Mouse (Mus musculus): ENCODE data around the gene Rcan1.

- TF ChIP-seq CTCF (conservative IDR thresholded peaks at IDR 0.05; ENCODE audit: insufficient read depth, insufficient read length, low read depth, low read length) (peak; percentile 61), POLR2A (IDR thresholded peaks at IDR 0.05; ENCODE audit: low read depth, low read length) (no peak)
Measured at GRCm38 (mm10) chr16:92519820-92520492, 49.3 kb upstream of the Rcan1 start.
